Mouse (Mus musculus) embryonic facial prominence, embryonic 14.5 days (tissue): Measurements from ENCODE around the gene Lbx2. TPM values are rescaled to one million over a fixed set of nuclear protein-coding genes. Genes with fewer than 3 reads are reported as not detected.

Experiments
- ATAC-seq: fragments of 200-750 bp; cut with Nextera tagmentation; 2 replicates; pipeline ENCODE4 v1.8.0; 2017; ENCODE audit warnings: low read depth, moderate number of reproducible peaks, moderate TSS enrichment
- DNase-seq: peaks from one replicate; pipeline ENCODE4 v3.0.0-alpha.2; 2015; ENCODE audit warnings: low spot score
- H3K27ac ChIP-seq: fragments of 300-500 bp; sonication (generic); replicated peaks from 2 replicates; pipeline ENCODE4 v1.5.1; 2014; ENCODE audit warnings: low read depth, mild to moderate bottlenecking, low read length, moderate library complexity
- H3K27me3 ChIP-seq: fragments of 300-500 bp; sonication (generic); replicated peaks from 2 replicates; pipeline ENCODE4 v1.6.1; 2014; ENCODE audit warnings: low read length; ENCODE audit not compliant: control insufficient read depth, insufficient read depth
- H3K36me3 ChIP-seq: fragments of 300-500 bp; sonication (generic); 2 replicates; pipeline ENCODE4 v1.6.1; 2014; ENCODE audit warnings: low read length, mixed read lengths; ENCODE audit not compliant: control insufficient read depth, insufficient read depth
- H3K4me1 ChIP-seq: fragments of 300-500 bp; sonication (generic); 2 replicates; pipeline ENCODE4 v1.6.1; 2014; ENCODE audit warnings: antibody characterized with exemption, low read length; ENCODE audit not compliant: control insufficient read depth, insufficient read depth
- H3K4me2 ChIP-seq: fragments of 300-500 bp; sonication (generic); 2 replicates; pipeline ENCODE4 v1.6.1; 2014; ENCODE audit warnings: low read depth, mild to moderate bottlenecking, low read length, moderate library complexity, mixed read lengths
- H3K4me3 ChIP-seq: fragments of 300-500 bp; sonication (generic); 2 replicates; pipeline ENCODE4 v1.5.1; 2014; ENCODE audit warnings: low read depth, mild to moderate bottlenecking, low read length
- H3K9ac ChIP-seq: fragments of 300-500 bp; sonication (generic); 2 replicates; pipeline ENCODE4 v1.6.1; 2014; ENCODE audit warnings: low read depth, mild to moderate bottlenecking, low read length, moderate library complexity, mixed read lengths
- H3K9me3 ChIP-seq: fragments of 300-500 bp; sonication (generic); 2 replicates; pipeline ENCODE4 v1.6.1; 2016; ENCODE audit warnings: low read length; ENCODE audit not compliant: control insufficient read depth
- WGBS: fragments of 180-500 bp; shearing (Covaris S2); extraction: QIAGEN DNeasy Blood & Tissue Kit; methylation state at CpG from one replicate; pipeline ENCODE4 v1.1.7; 2014; 5-methylcytosine and 5-hydroxymethylcytosine counted together
- polyA plus RNA-seq: library from polyadenylated mRNA; unstranded; fragments of >200 nt; fragmentation: Nextera tagmentation; extraction: Ambion mirVana; gene quantifications from 2 replicates; pipeline ENCODE4 v1.2.1, GENCODE M21; 2014

Lbx2 gene
- polyA plus RNA-seq, 1 experiment from 2014 or later, result 0.71 TPM

DNA sequence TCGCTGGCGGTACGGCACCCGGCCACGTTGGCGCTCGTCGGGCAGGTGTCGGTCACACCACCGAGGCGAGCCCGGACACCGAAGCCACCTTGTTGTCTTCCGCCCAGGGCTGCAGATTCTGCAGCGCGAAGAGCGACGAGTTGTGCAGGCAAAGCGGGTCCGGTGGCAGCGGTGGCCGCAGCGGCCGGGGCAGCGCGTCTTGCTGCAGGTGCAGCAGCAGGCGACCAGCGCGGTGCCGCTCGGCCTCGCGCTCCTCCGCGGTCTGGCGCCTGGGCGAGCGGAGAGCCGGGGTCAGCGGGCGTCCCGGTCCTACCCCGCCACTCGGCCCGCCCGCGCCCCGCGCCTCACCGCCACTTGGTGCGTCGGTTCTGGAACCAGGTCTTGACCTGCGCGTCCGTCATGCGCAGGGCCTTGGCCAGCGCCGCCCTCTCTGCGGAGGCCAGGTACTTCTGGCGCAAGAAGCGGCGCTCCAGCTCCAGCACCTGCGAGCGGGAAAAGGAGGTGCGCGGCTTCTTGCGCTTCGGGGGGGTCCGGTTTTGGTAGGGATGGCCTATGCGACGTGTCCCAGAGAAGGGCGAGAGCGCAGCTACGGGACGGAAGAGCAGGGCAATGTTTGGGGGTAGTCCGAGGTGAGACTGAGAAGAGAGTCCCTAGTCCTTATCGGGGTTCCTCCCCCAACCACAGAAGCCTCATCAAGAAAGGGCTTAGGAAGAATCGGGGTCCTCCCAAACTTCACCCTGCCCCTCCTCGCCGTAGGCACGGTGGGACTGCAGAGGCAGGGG is 17.3 kb upstream of the Lbx2 start:
- no peak for DNase-seq
- whole genome bisulfite sequencing, result 2% methylated on average over 34 of the region's 81 CpGs
- no peak overlapping the region for H3K9ac ChIP-seq

GRCm38 (mm10) chr6:83069488-83070246 is 16.5 kb upstream of the Lbx2 start:
- DNase-seq, result no peak
- peak overlapping the region; percentile 1; the same call in 1 of the 2 replicates for H3K9ac ChIP-seq
- 1% methylated on average over 37 of the region's 69 CpGs for WGBS

More for the DNA sequence above, 17.3 kb upstream of the Lbx2 start:
- peaks cover 97% of the 10 kb centered on the region for H3K27me3 ChIP-seq
- H3K9me3 ChIP-seq, result no peaks in the 10 kb centered on the region
- peak overlapping the region; percentile 31 for H3K4me2 ChIP-seq
- H3K4me3 ChIP-seq, result peak overlapping the region; percentile 25
- no peak for ATAC-seq
- H3K4me1 ChIP-seq, result peaks cover 5% of the 10 kb centered on the region
- H3K27ac ChIP-seq, result no peak overlapping the region
- no peaks in the 10 kb centered on the region for H3K36me3 ChIP-seq

GRCm38 (mm10) chr6:83070247-83070310 is 16.1 kb upstream of the Lbx2 start, which contains the start of gene Tlx2:
Gene Tlx2, minus strand, starts transcription at chr6:83070293.
- WGBS, result 0% methylated on average over 3 of the region's 10 CpGs
- H3K9me3 ChIP-seq, result no peaks in the 10 kb centered on the region
- DNase-seq, result no peak
- no peaks in the 10 kb centered on the region for H3K36me3 ChIP-seq
- H3K27me3 ChIP-seq, result peaks cover 96% of the 10 kb centered on the region
- no peak within 1 kb of the TSS for H3K27ac ChIP-seq
- peak within 1 kb of the TSS; percentile 25 for H3K4me3 ChIP-seq
- peaks cover 5% of the 10 kb centered on the region for H3K4me1 ChIP-seq
- H3K9ac ChIP-seq, result peak within 1 kb of the TSS; percentile 1; the same call in 1 of the 2 replicates
- no peak for ATAC-seq
- H3K4me2 ChIP-seq, result peak within 1 kb of the TSS; percentile 42

More at GRCm38 (mm10) chr6:83069488-83070246, 16.5 kb upstream of the Lbx2 start:
- Histone ChIP-seq H3K4me1 (peaks cover 5% of the 10 kb centered on the region), H3K9me3 (no peaks in the 10 kb centered on the region), H3K4me2 (peak overlapping the region; percentile 42), H3K36me3 (no peaks in the 10 kb centered on the region), H3K27me3 (peaks cover 97% of the 10 kb centered on the region), H3K4me3 (peak overlapping the region; percentile 25), H3K27ac (no peak overlapping the region)
- no peak; the same call in 1 of the 2 replicates for ATAC-seq

DNA sequence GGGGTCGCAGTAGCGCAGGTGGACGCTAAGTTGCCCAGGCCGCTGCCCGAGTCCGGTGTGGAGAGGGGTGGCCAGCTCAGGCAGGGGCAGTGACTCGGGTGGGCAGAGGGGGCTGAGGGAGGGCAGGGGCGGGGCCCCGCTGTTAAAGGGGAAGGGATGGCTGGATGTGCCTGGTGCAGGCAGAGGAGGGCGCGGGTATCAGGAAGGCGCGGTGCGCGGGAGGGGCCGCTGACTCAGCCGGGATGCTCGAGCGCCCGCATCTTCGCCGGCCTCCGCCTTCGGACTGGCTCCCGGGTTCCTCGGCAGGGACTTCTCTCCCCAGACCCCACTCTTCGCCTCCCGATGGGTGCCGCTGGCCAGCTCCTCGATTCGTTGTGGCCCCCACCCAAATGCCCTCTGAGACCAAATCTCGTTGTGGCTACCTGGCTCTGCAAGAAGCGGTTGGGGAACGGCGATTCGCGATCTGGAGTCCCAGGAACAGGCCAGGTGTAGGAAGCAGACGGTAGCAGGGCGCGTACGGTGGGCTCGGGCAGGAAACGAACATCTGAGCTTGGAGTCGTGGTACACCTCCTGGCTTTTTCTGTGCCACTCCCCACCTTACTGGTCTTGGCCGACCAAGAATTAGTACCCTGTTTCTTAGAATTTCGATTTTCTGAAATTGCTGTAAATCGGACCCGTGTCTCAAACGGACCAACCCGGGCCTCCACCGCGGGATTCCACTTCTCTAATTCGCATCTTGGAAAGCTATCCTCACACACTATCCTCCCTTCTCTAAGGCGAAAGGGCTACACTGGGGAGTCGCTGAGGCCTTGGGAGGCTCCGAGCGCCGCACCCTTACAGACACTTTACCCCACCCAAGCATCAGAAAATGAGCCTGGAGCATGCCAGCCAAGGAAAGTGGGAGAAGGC is 15.6 kb upstream of the Lbx2 start:
- 2% methylated on average over 37 of the region's 58 CpGs for WGBS
- Histone ChIP-seq H3K4me1 (peaks cover 5% of the 10 kb centered on the region), H3K4me2 (peak overlapping the region; percentile 42), H3K9ac (0 out of 2 replicates have a peak overlapping the region, but pooled peaks have one; percentile 1), H3K27ac (no peak overlapping the region), H3K4me3 (peak overlapping the region; percentile 25), H3K9me3 (no peaks in the 10 kb centered on the region), H3K36me3 (no peaks in the 10 kb centered on the region), H3K27me3 (peaks cover 96% of the 10 kb centered on the region)
- no peak for ATAC-seq
- DNase-seq, result no peak

DNA sequence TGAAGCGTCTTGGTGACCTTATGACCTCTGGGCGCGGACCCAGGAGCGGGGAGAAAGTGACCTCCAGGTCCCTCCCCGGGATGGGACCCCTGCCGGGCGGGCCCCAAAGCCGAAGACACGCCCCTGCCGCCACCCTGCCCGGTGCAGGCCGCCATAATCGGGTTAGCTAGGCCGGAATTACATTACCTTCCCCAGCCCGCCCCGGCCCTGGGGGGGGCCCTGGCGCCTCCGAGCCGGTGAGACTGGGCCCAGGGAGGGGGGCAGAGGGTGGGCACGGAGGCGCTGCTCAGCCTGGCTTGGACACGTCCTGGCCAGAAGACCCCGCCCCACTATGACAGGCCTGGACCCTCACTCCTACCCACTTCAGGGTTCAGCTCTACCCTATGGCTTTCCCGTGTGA is 14.9 kb upstream of the Lbx2 start:
- Histone ChIP-seq H3K27ac (no peak overlapping the region), H3K4me2 (peak overlapping the region; percentile 20; the same call in 1 of the 2 replicates), H3K27me3 (peaks cover 95% of the 10 kb centered on the region), H3K4me1 (peaks cover 5% of the 10 kb centered on the region), H3K9me3 (no peaks in the 10 kb centered on the region), H3K9ac (no peak overlapping the region), H3K4me3 (peak overlapping the region; percentile 25), H3K36me3 (no peaks in the 10 kb centered on the region)
- peak; percentile 41; the same call in 1 of the 2 replicates for ATAC-seq
- no peak for DNase-seq
- WGBS, result 0% methylated on average over 14 of the region's 24 CpGs

DNA sequence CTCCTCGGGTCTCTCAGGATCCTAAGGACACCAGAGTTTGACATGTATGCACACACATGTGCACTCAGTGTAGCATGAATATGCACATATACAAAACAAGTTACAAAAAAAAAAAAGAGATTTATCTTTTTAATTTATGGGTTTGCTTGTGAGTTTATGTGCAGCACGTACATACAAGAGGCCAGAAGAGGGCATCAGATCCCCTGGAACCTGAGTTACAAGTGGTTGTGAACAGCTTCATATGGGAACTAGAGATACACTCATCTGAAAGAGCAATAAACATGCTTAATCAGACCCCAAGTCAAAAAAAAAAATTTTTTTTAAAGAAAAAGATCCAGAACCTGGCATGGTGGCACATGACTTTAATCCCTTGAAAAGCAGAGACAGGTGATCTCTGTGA is 11.2 kb upstream of the Lbx2 start:
- ATAC-seq (no peak), DNase-seq (no peak)
- Histone ChIP-seq H3K9me3 (no peaks in the 10 kb centered on the region), H3K4me1 (peaks cover 17% of the 10 kb centered on the region), H3K4me3 (no peak overlapping the region), H3K27ac (no peak overlapping the region), H3K36me3 (no peaks in the 10 kb centered on the region), H3K4me2 (no peak overlapping the region), H3K27me3 (peaks cover 62% of the 10 kb centered on the region), H3K9ac (no peak overlapping the region)
- WGBS, result 23% methylated on average over 2 of the region's 2 CpGs

DNA sequence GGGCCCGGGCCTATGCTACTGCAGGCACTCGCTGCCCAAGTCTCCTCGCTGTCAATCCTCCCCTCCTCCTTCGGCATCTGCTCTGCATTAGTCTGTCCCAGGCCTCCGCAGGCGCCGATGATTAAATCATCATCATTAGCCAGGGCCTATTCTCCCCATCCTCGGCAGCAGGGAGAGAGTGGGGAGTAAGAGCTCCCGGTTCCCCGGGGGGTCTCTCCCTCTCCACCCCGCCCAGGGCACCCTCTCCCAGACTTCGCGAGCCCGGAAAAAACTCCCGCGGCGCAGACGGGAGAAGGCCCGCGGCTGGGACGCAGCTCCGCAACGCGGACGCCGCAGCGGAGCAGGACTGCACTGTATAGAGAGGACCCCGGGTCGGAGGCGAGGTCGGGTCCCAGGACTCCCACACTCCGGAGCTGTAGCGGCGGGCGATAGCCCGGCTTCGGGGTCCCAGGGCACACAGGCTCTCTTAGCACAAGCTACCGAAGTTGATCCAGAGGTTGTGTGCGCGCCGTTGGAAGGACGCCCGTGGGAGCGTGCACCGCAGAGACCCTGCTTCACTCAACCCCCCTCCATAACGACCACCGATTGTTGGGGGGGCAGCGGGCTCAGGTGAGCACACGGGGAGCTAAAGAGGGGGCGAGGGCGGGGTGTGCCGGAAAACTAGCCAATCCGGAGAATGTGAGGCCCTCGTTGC is 8.4 kb upstream of the Lbx2 start, which contains the start of gene Pcgf1:
TSS of gene Pcgf1 (plus strand) at position 240 of the 694 bp plus-strand sequence.
- under 1% methylated on average over 50 of the region's 54 CpGs for WGBS
- Histone ChIP-seq H3K9ac (peak within 1 kb of the TSS; percentile 79), H3K4me2 (peak within 1 kb of the TSS; percentile 96), H3K27me3 (peaks cover 40% of the 10 kb centered on the region), H3K36me3 (peaks cover 20% of the 10 kb centered on the region), H3K4me1 (peaks cover 11% of the 10 kb centered on the region), H3K4me3 (peak within 1 kb of the TSS; percentile 72), H3K27ac (peak within 1 kb of the TSS; percentile 90), H3K9me3 (no peaks in the 10 kb centered on the region)
- DNase-seq (peak; percentile 98), ATAC-seq (peak; percentile 74)
